Mouse (Mus musculus): ENCODE data around the gene Gm38392. TPM values are rescaled to one million over a fixed set of nuclear protein-coding genes. Genes with fewer than 3 reads are reported as not detected.
A peak's percentile ranks its signal among the peaks of the same experiment; 100 is the strongest.

Gene Gm38392
- polyA plus RNA-seq, 1 experiment from 2014 or later = 0.35 TPM

GRCm38 (mm10) chr3:88201640-88202039 is 85.4 kb downstream of the Gm38392 start:
- Histone ChIP-seq H3K27ac (no peak overlapping the region), H3K4me2 (no peak overlapping the region), H3K9me3 (no peaks in the 10 kb centered on the region), H3K36me3 (no peaks in the 10 kb centered on the region), H3K9ac (no peak overlapping the region), H3K27me3 (replicated peaks) (peaks cover 92% of the 10 kb centered on the region), H3K4me3 (replicated peaks) (no peak overlapping the region), H3K4me1 (peaks cover 10% of the 10 kb centered on the region)
- ATAC-seq (ENCODE audit: insufficient read depth, low FRiP score, low read depth) = no peak
- 17% methylated on average over 5 of the region's 5 CpGs for whole genome bisulfite sequencing

DNA sequence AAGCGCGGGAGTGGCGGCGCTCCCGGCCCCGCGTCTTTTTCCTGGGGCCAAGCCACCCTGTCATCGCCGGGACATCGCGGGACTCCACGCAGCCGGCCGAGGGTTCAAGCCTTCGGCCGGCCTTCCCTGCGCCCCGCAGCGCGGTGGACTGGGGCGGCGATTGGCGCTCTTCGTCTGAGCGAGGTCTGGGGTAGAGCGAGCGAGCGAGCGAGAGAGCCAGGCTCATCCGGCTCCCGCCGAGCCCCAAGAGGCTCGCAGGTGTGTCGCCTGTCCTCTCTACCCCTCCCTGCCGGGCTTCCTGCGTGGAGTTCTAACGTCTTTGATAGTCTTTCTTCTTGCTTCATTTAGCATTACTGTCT is 86.1 kb downstream of the Gm38392 start:
- no peak overlapping the region for H3K9ac ChIP-seq
- no peaks in the 10 kb centered on the region for H3K36me3 ChIP-seq
- WGBS = 1% methylated on average over 37 of the region's 37 CpGs
- no peak for ATAC-seq (ENCODE audit: insufficient read depth, low FRiP score, low read depth)
- H3K4me3 ChIP-seq (replicated peaks) = peak overlapping the region; percentile 30
- H3K27ac ChIP-seq = no peak overlapping the region
- H3K27me3 ChIP-seq (replicated peaks) = peaks cover 92% of the 10 kb centered on the region
- H3K4me1 ChIP-seq = peaks cover 10% of the 10 kb centered on the region
- peak overlapping the region; percentile 54 for H3K4me2 ChIP-seq
- H3K9me3 ChIP-seq = no peaks in the 10 kb centered on the region

DNA sequence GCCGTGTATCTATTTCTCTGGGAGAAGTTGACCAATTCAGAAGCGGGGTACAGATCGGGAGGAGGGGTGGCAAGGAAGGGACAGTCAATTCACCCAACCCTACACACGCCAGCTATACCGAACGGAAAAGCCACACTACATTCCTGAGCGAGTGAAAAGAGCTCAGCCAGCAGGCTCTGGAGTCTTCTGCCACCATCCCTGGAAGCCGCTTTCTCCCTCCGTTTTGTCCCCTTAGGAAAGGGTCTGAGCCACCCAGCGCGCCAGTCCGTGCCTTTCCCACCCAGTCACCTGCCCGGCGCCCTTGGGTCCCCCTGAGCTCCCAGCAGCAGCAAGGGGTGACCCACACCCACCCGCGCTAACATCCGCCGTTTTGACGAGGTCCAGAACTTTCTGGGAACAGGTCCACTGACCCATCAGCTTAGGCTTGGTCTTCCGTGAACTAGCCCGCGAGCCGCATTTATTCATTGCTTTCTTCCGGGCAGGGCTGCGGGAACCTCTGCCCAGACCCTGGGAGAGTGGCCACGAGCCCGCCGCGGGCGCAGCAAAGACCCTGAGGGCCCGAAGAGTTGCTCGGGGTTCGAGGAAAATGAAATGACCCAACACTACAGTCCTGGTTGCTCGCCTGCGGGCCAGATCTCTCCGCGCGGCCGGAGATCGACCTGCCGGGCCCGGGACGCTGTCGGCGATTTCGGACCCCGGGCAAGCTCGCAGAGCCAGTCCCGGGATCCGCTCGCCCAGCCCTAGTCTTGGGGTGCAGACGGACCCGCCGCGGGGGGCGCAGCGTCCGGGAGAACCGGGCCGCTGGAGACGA is 86.6 kb downstream of the Gm38392 start:
- H3K27me3 ChIP-seq (replicated peaks) = peaks cover 92% of the 10 kb centered on the region
- no peaks in the 10 kb centered on the region for H3K9me3 ChIP-seq
- WGBS = 1% methylated on average over 61 of the region's 61 CpGs
- H3K4me1 ChIP-seq = peaks cover 10% of the 10 kb centered on the region
- H3K36me3 ChIP-seq = no peaks in the 10 kb centered on the region
- ATAC-seq (ENCODE audit: insufficient read depth, low FRiP score, low read depth) = no peak
- no peak overlapping the region for H3K9ac ChIP-seq
- H3K27ac ChIP-seq = no peak overlapping the region
- peak overlapping the region; percentile 30 for H3K4me3 ChIP-seq (replicated peaks)
- H3K4me2 ChIP-seq = peak overlapping the region; percentile 54

DNA sequence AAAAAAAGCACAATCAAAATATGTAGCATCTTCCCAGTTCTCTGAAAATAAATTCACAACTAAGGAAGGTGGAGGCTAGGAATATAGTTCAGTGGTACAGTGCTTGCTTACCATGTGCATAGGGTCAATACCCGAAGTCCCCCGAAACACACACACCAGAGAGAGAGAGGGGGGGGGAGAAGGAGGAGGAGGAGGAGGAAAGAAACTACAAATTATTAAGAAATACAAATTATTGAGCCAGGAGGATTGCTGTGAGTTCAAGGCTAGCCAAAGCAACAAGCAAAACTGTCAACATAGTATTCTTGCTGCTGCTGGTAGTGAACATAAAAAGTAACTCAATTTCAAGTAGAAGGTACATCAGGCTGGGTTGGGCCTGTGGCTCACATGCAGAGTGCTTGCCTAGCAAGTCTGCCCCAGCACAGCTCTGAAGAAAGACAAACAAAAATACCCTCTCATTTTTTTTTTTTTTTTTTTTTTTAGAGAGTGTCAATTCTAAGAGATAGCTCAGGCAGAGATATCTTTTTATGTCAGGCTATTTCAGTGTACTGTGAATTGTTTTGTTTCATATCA is 87.4 kb downstream of the Gm38392 start:
- H3K9ac ChIP-seq = no peak overlapping the region
- no peak overlapping the region for H3K4me2 ChIP-seq
- no peak for ATAC-seq (ENCODE audit: insufficient read depth, low FRiP score, low read depth)
- no peak overlapping the region for H3K27ac ChIP-seq
- peaks cover 86% of the 10 kb centered on the region for H3K27me3 ChIP-seq (replicated peaks)
- WGBS = 37% methylated on average over 2 of the region's 2 CpGs
- H3K9me3 ChIP-seq = no peaks in the 10 kb centered on the region
- no peak overlapping the region for H3K4me3 ChIP-seq (replicated peaks)
- peaks cover 10% of the 10 kb centered on the region for H3K4me1 ChIP-seq
- H3K36me3 ChIP-seq = no peaks in the 10 kb centered on the region

DNA sequence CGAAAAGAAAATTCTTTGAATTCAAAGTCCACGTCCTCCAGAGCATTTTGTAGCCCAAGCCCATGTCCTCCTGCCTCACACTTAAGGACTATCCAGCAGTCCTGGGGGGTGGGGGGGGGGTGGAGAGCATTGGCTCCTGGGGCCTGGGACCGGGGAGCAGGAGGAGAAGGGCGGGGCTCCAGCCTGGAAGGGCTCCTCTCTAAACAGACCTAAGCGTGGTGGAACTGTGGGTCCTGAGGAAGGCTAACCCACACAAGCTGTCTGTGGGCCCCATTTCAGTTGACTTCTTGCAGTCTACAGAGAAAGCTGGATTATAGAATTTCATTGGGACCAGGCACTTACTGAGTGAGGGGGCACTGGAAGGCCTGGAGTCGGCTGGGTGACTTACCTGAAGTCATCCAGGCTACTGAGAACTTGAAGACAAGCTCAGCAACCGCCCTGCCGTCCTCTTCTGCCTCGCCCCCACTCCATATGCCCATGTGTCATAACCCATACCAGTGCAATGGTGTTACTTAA is 88.4 kb downstream of the Gm38392 start:
- Histone ChIP-seq H3K4me2 (no peak overlapping the region), H3K27me3 (replicated peaks) (peaks cover 80% of the 10 kb centered on the region), H3K4me3 (replicated peaks) (no peak overlapping the region), H3K27ac (no peak overlapping the region), H3K9ac (no peak overlapping the region), H3K36me3 (no peaks in the 10 kb centered on the region), H3K9me3 (no peaks in the 10 kb centered on the region), H3K4me1 (peaks cover 10% of the 10 kb centered on the region)
- WGBS = 7% methylated on average over 9 of the region's 9 CpGs
- no peak for ATAC-seq (ENCODE audit: insufficient read depth, low FRiP score, low read depth)

GRCm38 (mm10) chr3:88197741-88198504 is 89.1 kb downstream of the Gm38392 start:
- ATAC-seq (ENCODE audit: insufficient read depth, low FRiP score, low read depth) = no peak
- H3K4me2 ChIP-seq = no peak overlapping the region
- no peak overlapping the region for H3K27ac ChIP-seq
- peaks cover 10% of the 10 kb centered on the region for H3K4me1 ChIP-seq
- H3K4me3 ChIP-seq (replicated peaks) = no peak overlapping the region
- H3K36me3 ChIP-seq = no peaks in the 10 kb centered on the region
- no peak overlapping the region for H3K9ac ChIP-seq
- peaks cover 79% of the 10 kb centered on the region for H3K27me3 ChIP-seq (replicated peaks)
- H3K9me3 ChIP-seq = no peaks in the 10 kb centered on the region
- 11% methylated on average over 10 of the region's 10 CpGs for WGBS

Small RNA genes lying within 50 kb of the gene (microRNA-seq; reads per million reads assigned to microRNA genes)
- gene Gm25641 (not detected), gene Mir3093 (not detected), gene Mir9-1 (not detected)

Other genes starting within 250 kb of the Gm38392 start
- gene Gpatch4, start 244.1 kb downstream of the Gm38392 start, polyA plus RNA-seq (2015; fragmentation: Nextera tagmentation; extraction: Ambion mirVana) = 33.7 and 35.0 TPM in 2 replicates
- 156 and 163 TPM in 2 replicates for gene Naxe, start 228.7 kb downstream of the Gm38392 start, polyA plus RNA-seq (2015; fragmentation: Nextera tagmentation; extraction: Ambion mirVana)
- not detected in 2 replicates for gene Ttc24, start 208.9 kb downstream of the Gm38392 start, polyA plus RNA-seq (2015; fragmentation: Nextera tagmentation; extraction: Ambion mirVana)
- 16.0 and 18.7 TPM in 2 replicates for gene Iqgap3, start 205.2 kb downstream of the Gm38392 start, polyA plus RNA-seq (2015; fragmentation: Nextera tagmentation; extraction: Ambion mirVana)
- 17.7 and 19.9 TPM in 2 replicates for gene Mef2d, start 144.8 kb downstream of the Gm38392 start, polyA plus RNA-seq (2015; fragmentation: Nextera tagmentation; extraction: Ambion mirVana)
- 4.2 and 8.2 TPM in 2 replicates for gene Rhbg, start 32.5 kb downstream of the Gm38392 start, polyA plus RNA-seq (2015; fragmentation: Nextera tagmentation; extraction: Ambion mirVana)
- 13.4 and 14.0 TPM in 2 replicates for gene Tsacc, start 9.8 kb upstream of the Gm38392 start, polyA plus RNA-seq (2015; fragmentation: Nextera tagmentation; extraction: Ambion mirVana)
- 451 and 489 TPM in 2 replicates for gene Cct3, start 9.9 kb upstream of the Gm38392 start, polyA plus RNA-seq (2015; fragmentation: Nextera tagmentation; extraction: Ambion mirVana)
- 182 and 197 TPM in 2 replicates for gene Glmp, start 37.8 kb upstream of the Gm38392 start, polyA plus RNA-seq (2015; fragmentation: Nextera tagmentation; extraction: Ambion mirVana)
- gene Tmem79, start 48.9 kb upstream of the Gm38392 start, polyA plus RNA-seq (2015; fragmentation: Nextera tagmentation; extraction: Ambion mirVana) = 21.6 and 30.6 TPM in 2 replicates
- gene Smg5, start 49.0 kb upstream of the Gm38392 start, polyA plus RNA-seq (2015; fragmentation: Nextera tagmentation; extraction: Ambion mirVana) = 48.5 and 51.1 TPM in 2 replicates
- gene Paqr6, start 77.4 kb upstream of the Gm38392 start, polyA plus RNA-seq (2015; fragmentation: Nextera tagmentation; extraction: Ambion mirVana) = 9.9 and 13.3 TPM in 2 replicates
- 1.8 and 4.1 TPM in 2 replicates for gene Bglap3, start 85.5 kb upstream of the Gm38392 start, polyA plus RNA-seq (2015; fragmentation: Nextera tagmentation; extraction: Ambion mirVana)
- 0.35 and 1.6 TPM in 2 replicates for gene Bglap2, start 91.5 kb upstream of the Gm38392 start, polyA plus RNA-seq (2015; fragmentation: Nextera tagmentation; extraction: Ambion mirVana)
- 0.58 TPM in 1 of 2 replicates, not detected in the other for gene Bglap, start 97.3 kb upstream of the Gm38392 start, polyA plus RNA-seq (2015; fragmentation: Nextera tagmentation; extraction: Ambion mirVana)
- 115 and 118 TPM in 2 replicates for gene Pmf1, start 123.1 kb upstream of the Gm38392 start, polyA plus RNA-seq (2015; fragmentation: Nextera tagmentation; extraction: Ambion mirVana)
- gene Slc25a44, start 137.9 kb upstream of the Gm38392 start, polyA plus RNA-seq (2015; fragmentation: Nextera tagmentation; extraction: Ambion mirVana) = 15.7 and 16.0 TPM in 2 replicates
- gene Sema4a, start 174.0 kb upstream of the Gm38392 start, polyA plus RNA-seq (2015; fragmentation: Nextera tagmentation; extraction: Ambion mirVana) = 22.3 and 25.1 TPM in 2 replicates
- gene Lmna, start 222.7 kb upstream of the Gm38392 start, polyA plus RNA-seq (2015; fragmentation: Nextera tagmentation; extraction: Ambion mirVana) = 179 and 214 TPM in 2 replicates
- 11.9 and 12.1 TPM in 2 replicates for gene Mex3a, start 245.2 kb upstream of the Gm38392 start, polyA plus RNA-seq (2015; fragmentation: Nextera tagmentation; extraction: Ambion mirVana)